Comparison of ENCODE assay signal across 8 mouse cellular contexts in genomic region chr10:121626186-121626882, GRCm38 (mm10). TPM values are rescaled to one million over a fixed set of nuclear protein-coding genes. Genes with fewer than 3 reads are reported as not detected.
A peak's percentile ranks its signal among the peaks of the same experiment; 100 is the strongest.
DNase-seq lines count a peak whose midpoint lies in the region; ATAC-seq and TF ChIP-seq lines count a peak whose summit lies in the region.

TSS of gene Xpot (minus strand) at chr10:121626332.

- H3K4me1 ChIP-seq in CH12.LX (ENCODE audit: control insufficient read depth in 1 of 2, insufficient read depth in 2 of 2), result peaks cover 15 to 36% of the 10 kb centered on the region in 2 experiments
- H3K4me1 ChIP-seq in forebrain, embryonic 11.5 days (replicated peaks; ENCODE audit: control insufficient read depth, insufficient read depth, low read length), result peaks cover 3% of the 10 kb centered on the region; the same call in 1 of the 2 replicates
- peaks cover 18% of the 10 kb centered on the region for H3K4me1 ChIP-seq in heart, embryonic 16.5 days (ENCODE audit: control insufficient read depth, insufficient read depth, low read length)
- peaks cover 37% of the 10 kb centered on the region for H3K4me1 ChIP-seq in liver, embryonic 15.5 days (replicated peaks)
- peaks cover 11% of the 10 kb centered on the region for H3K4me1 ChIP-seq in neural tube, embryonic 12.5 days

- TF ChIP-seq RAD21 in CH12.LX (IDR thresholded peaks at IDR 0.05; ENCODE audit: low read depth, low read length), result no peak

- TF ChIP-seq EP300 in CH12.LX (IDR thresholded peaks at IDR 0.05; ENCODE audit: low read length), result no peak

- H3K9me3 ChIP-seq in CH12.LX (replicated peaks; ENCODE audit: low read length), result no peaks in the 10 kb centered on the region
- no peaks in the 10 kb centered on the region for H3K9me3 ChIP-seq in forebrain, embryonic 11.5 days (ENCODE audit: control insufficient read depth, low read length)
- no peaks in the 10 kb centered on the region for H3K9me3 ChIP-seq in heart, embryonic 16.5 days (replicated peaks; ENCODE audit: control insufficient read depth, low read length)
- H3K9me3 ChIP-seq in liver, embryonic 15.5 days (replicated peaks), result no peaks in the 10 kb centered on the region
- no peaks in the 10 kb centered on the region for H3K9me3 ChIP-seq in neural tube, embryonic 12.5 days

- H3K27ac ChIP-seq in CH12.LX (ENCODE audit: insufficient read depth, low read depth), result peak within 1 kb of the TSS; percentile 91
- peak within 1 kb of the TSS; percentile 86 for H3K27ac ChIP-seq in forebrain, embryonic 11.5 days (ENCODE audit: low read depth, low read length)
- peak within 1 kb of the TSS; percentile 98 for H3K27ac ChIP-seq in heart, embryonic 16.5 days (ENCODE audit: low read length)
- peak within 1 kb of the TSS; percentile 95 for H3K27ac ChIP-seq in liver, embryonic 15.5 days (replicated peaks)
- peak within 1 kb of the TSS; percentile 87 for H3K27ac ChIP-seq in neural tube, embryonic 12.5 days

- peak within 1 kb of the TSS; percentile 82 to 93 (median 85) for H3K4me3 ChIP-seq in CH12.LX (replicated peaks in 1 of 3; ENCODE audit: low read depth in 2 of 3, low read length in 2 of 3, poor library complexity in 1 of 3)
- peak within 1 kb of the TSS; percentile 76 for H3K4me3 ChIP-seq in forebrain, embryonic 11.5 days (ENCODE audit: low read depth, low read length)
- peak within 1 kb of the TSS; percentile 97 for H3K4me3 ChIP-seq in heart, embryonic 16.5 days (ENCODE audit: low read length)
- H3K4me3 ChIP-seq in liver, embryonic 15.5 days (replicated peaks), result peak within 1 kb of the TSS; percentile 93
- H3K4me3 ChIP-seq in neural tube, embryonic 12.5 days, result peak within 1 kb of the TSS; percentile 74

- under 1% methylated on average over 69 of the region's 70 CpGs for WGBS in forebrain, embryonic 11.5 days
- under 1% methylated on average over 70 of the region's 70 CpGs for WGBS in heart, embryonic 16.5 days
- whole genome bisulfite sequencing in liver, embryonic 15.5 days (ENCODE audit: insufficient replicate concordance), result under 1% methylated on average over 70 of the region's 70 CpGs
- WGBS in neural tube, embryonic 12.5 days, result under 1% methylated on average over 70 of the region's 70 CpGs

- ATAC-seq in forebrain, embryonic 11.5 days (replicated peaks; ENCODE audit: low FRiP score), result peak; percentile 99
- peak; percentile 99 for ATAC-seq in heart, embryonic 16.5 days (replicated peaks; ENCODE audit: extremely low read depth, insufficient read depth, low FRiP score)
- peak; percentile 100 for ATAC-seq in liver, embryonic 15.5 days (ENCODE audit: insufficient read depth)
- ATAC-seq in neural tube, embryonic 12.5 days (ENCODE audit: low FRiP score, low read depth), result peak; percentile 100

- H3K4me2 ChIP-seq in CH12.LX (ENCODE audit: insufficient read depth, low read depth, poor library complexity, severe bottlenecking), result peak within 1 kb of the TSS; percentile 93
- H3K4me2 ChIP-seq in forebrain, embryonic 11.5 days (ENCODE audit: low read depth, low read length, severe bottlenecking), result peak within 1 kb of the TSS; percentile 56
- H3K4me2 ChIP-seq in heart, embryonic 16.5 days (ENCODE audit: low read depth, low read length), result peak within 1 kb of the TSS; percentile 90
- H3K4me2 ChIP-seq in liver, embryonic 15.5 days, result peak within 1 kb of the TSS; percentile 88
- peak within 1 kb of the TSS; percentile 76 for H3K4me2 ChIP-seq in neural tube, embryonic 12.5 days (replicated peaks)

- H3K79me2 ChIP-seq in CH12.LX (replicated peaks; ENCODE audit: control insufficient read depth, extremely low read depth, insufficient read depth, poor library complexity, severe bottlenecking), result peaks cover 40% of the 10 kb centered on the region

- dilution Hi-C loops in CH12.LX (cut with MboI; ENCODE audit: extremely low pct_ligation_motif_present, extremely low pct_unique_long_range_greater_than_20kb, low sequenced_read_pairs), result no loop called here

- peak; percentile 97 for DNase-seq in CH12.LX (ENCODE audit: extremely low read depth)
- DNase-seq in c-Kit-positive CD71-positive TER-119-negative erythroid progenitor cells, embryonic 14.5 days (ENCODE audit: low read depth), result peak; percentile 94
- DNase-seq in forebrain, embryonic 11.5 days (ENCODE audit: low spot score), result peak; percentile 100
- DNase-seq in kidney, postnatal 36 days, result peak; percentile 99 to 100
- DNase-seq in telencephalon, adult 2 months (ENCODE audit: low read depth, low spot score), result peak; percentile 96

- H3K9ac ChIP-seq in CH12.LX (ENCODE audit: insufficient read depth, low read depth), result peak within 1 kb of the TSS; percentile 98
- H3K9ac ChIP-seq in forebrain, embryonic 11.5 days (ENCODE audit: low read length), result peak within 1 kb of the TSS; percentile 87
- H3K9ac ChIP-seq in heart, embryonic 16.5 days (ENCODE audit: low read length), result peak within 1 kb of the TSS; percentile 97
- H3K9ac ChIP-seq in liver, embryonic 15.5 days, result peak within 1 kb of the TSS; percentile 95
- peak within 1 kb of the TSS; percentile 82 for H3K9ac ChIP-seq in neural tube, embryonic 12.5 days

- no peaks in the 10 kb centered on the region for H3K27me3 ChIP-seq in CH12.LX (replicated peaks)
- H3K27me3 ChIP-seq in forebrain, embryonic 11.5 days (ENCODE audit: control insufficient read depth, insufficient read depth, low read length), result no peaks in the 10 kb centered on the region
- H3K27me3 ChIP-seq in heart, embryonic 16.5 days (ENCODE audit: control insufficient read depth, insufficient read depth, low read length), result no peaks in the 10 kb centered on the region
- no peaks in the 10 kb centered on the region for H3K27me3 ChIP-seq in liver, embryonic 15.5 days
- H3K27me3 ChIP-seq in neural tube, embryonic 12.5 days (replicated peaks), result no peaks in the 10 kb centered on the region

- in situ Hi-C loops in CH12.LX (cut with MboI; ENCODE audit: low pct_ligation_motif_present, low pct_unique_long_range_greater_than_20kb, low sequenced_read_pairs), result no loop called here

- no peak for TF ChIP-seq CTCF in CH12.LX (conservative IDR thresholded peaks at IDR 0.05 in 1 of 2, IDR thresholded peaks at IDR 0.05 in 1 of 2; ENCODE audit: low read depth in 2 of 2, low read length in 2 of 2)

- peaks cover 6 to 25% of the 10 kb centered on the region in 2 experiments for H3K36me3 ChIP-seq in CH12.LX (replicated peaks in 1 of 2; ENCODE audit: control insufficient read depth in 1 of 2, insufficient read depth in 1 of 2, low read length in 1 of 2)
- peaks cover 4% of the 10 kb centered on the region for H3K36me3 ChIP-seq in forebrain, embryonic 11.5 days (ENCODE audit: control insufficient read depth, insufficient read depth, low read length)
- H3K36me3 ChIP-seq in heart, embryonic 16.5 days (ENCODE audit: control insufficient read depth, insufficient read depth), result peaks cover 8% of the 10 kb centered on the region; the same call in 1 of the 2 replicates
- peaks cover 18% of the 10 kb centered on the region for H3K36me3 ChIP-seq in liver, embryonic 15.5 days (replicated peaks)
- H3K36me3 ChIP-seq in neural tube, embryonic 12.5 days, result peaks cover 12% of the 10 kb centered on the region

- peak; percentile 93 for TF ChIP-seq POLR2A in CH12.LX (IDR thresholded peaks at IDR 0.05; ENCODE audit: low read depth, low read length)

TF ChIP-seq in CH12.LX, 34 proteins besides CTCF, POLR2A, EP300 and RAD21 (continues in another document):
- TF ChIP-seq NELFE (IDR thresholded peaks at IDR 0.05; ENCODE audit: low read depth, low read length), result peak; percentile 79
- TF ChIP-seq SMC3 (IDR thresholded peaks at IDR 0.05; ENCODE audit: low read depth, low read length), result no peak
- TF ChIP-seq ETS1 (conservative IDR thresholded peaks at IDR 0.05; ENCODE audit: low read depth, low read length), result 0 out of 2 replicates have a peak, but pooled peaks have one; percentile 6
- peak; percentile 58 for TF ChIP-seq USF2 (conservative IDR thresholded peaks at IDR 0.05; ENCODE audit: low read depth, low read length)
- peak; percentile 63 for TF ChIP-seq ZMIZ1 (IDR thresholded peaks at IDR 0.05; ENCODE audit: low read depth, low read length)
- TF ChIP-seq MAFK (IDR thresholded peaks at IDR 0.05; ENCODE audit: insufficient replicate concordance, low read length), result peak; percentile 81
- peak; percentile 93 for TF ChIP-seq SIN3A (IDR thresholded peaks at IDR 0.05; ENCODE audit: low read length)
- no peak for TF ChIP-seq E2F4 (IDR thresholded peaks at IDR 0.05; ENCODE audit: insufficient replicate concordance, low read depth, low read length)
- TF ChIP-seq RCOR1 (conservative IDR thresholded peaks at IDR 0.05; ENCODE audit: low read depth, low read length), result no peak
- peak; percentile 98 for TF ChIP-seq ELF1 (IDR thresholded peaks at IDR 0.05; ENCODE audit: low read depth, low read length)
- TF ChIP-seq TCF12 (IDR thresholded peaks at IDR 0.05; ENCODE audit: low read depth, low read length), result peak; percentile 84
- peak; percentile 98 for TF ChIP-seq BHLHE40 (IDR thresholded peaks at IDR 0.05; ENCODE audit: low read depth, low read length)
- peak; percentile 89; the same call in 1 of the 2 replicates for TF ChIP-seq UBTF (IDR thresholded peaks at IDR 0.05; ENCODE audit: low read depth, low read length)
- TF ChIP-seq NRF1 (IDR thresholded peaks at IDR 0.05; ENCODE audit: low read depth, low read length), result peak; percentile 76
- peak; percentile 100 for TF ChIP-seq MYC (IDR thresholded peaks at IDR 0.05; ENCODE audit: low read depth, low read length)
- TF ChIP-seq PAX5 (IDR thresholded peaks at IDR 0.05; ENCODE audit: low read length), result no peak
- TF ChIP-seq MXI1 (IDR thresholded peaks at IDR 0.05; ENCODE audit: low read depth, low read length), result peak; percentile 98
- TF ChIP-seq JUN (IDR thresholded peaks at IDR 0.05; ENCODE audit: insufficient read depth, low read depth, low read length), result no peak
- peak; percentile 85 for TF ChIP-seq USF1 (IDR thresholded peaks at IDR 0.05; ENCODE audit: low read depth, low read length)
- peak; percentile 92; the same call in 1 of the 2 replicates for TF ChIP-seq KAT2A (IDR thresholded peaks at IDR 0.05; ENCODE audit: insufficient replicate concordance, low read length)
- no peak; the same call in 1 of the 2 replicates for TF ChIP-seq MAZ (IDR thresholded peaks at IDR 0.05; ENCODE audit: low read depth, low read length)
- TF ChIP-seq ZKSCAN1 (IDR thresholded peaks at IDR 0.05; ENCODE audit: borderline replicate concordance, low read depth, low read length), result no peak
- TF ChIP-seq IRF4 (IDR thresholded peaks at IDR 0.05; ENCODE audit: low read depth, low read length), result peak; percentile 75

RNA-seq across cellular contexts. Expression of gene Xpot, which starts in this region (rescaled TPM):
- 117 and 151 TPM in 2 replicates for total RNA-seq in CH12.LX (2012; rRNA removed)
- 140 and 144 TPM in 2 replicates for total RNA-seq in CH12.LX (2014; rRNA removed)
- polyA plus RNA-seq in CH12.LX (2012; ENCODE audit: insufficient read length, low read depth), result 101 and 132 TPM in 2 replicates
- polyA plus RNA-seq in forebrain, embryonic 11.5 days (2014; fragmentation: Nextera tagmentation; extraction: Ambion mirVana), result 59.9 and 72.1 TPM in 2 replicates
- polyA plus RNA-seq in heart, embryonic 16.5 days (2015; fragmentation: Nextera tagmentation; extraction: Ambion mirVana), result 28.3 and 31.5 TPM in 2 replicates
- 28.1 and 28.7 TPM in 2 replicates for polyA plus RNA-seq in liver, embryonic 15.5 days (2015; fragmentation: Nextera tagmentation; extraction: Ambion mirVana)
- polyA plus RNA-seq in neural tube, embryonic 12.5 days (2016; fragmentation: Nextera tagmentation; extraction: Ambion mirVana), result 41.0 and 46.3 TPM in 2 replicates

Comparison
In these comparisons a context has a peak if more than half of its experiments do, and no peak if none do; other contexts are left out.
1. Peak in every context shown above with its lines: DNase-seq, ATAC-seq, H3K4me3 ChIP-seq and H3K27ac ChIP-seq.